Mouse (Mus musculus): ENCODE data around the gene Il4ra. TPM values are rescaled to one million over a fixed set of nuclear protein-coding genes. Genes with fewer than 3 reads are reported as not detected.
A peak's percentile ranks its signal among the peaks of the same experiment; 100 is the strongest.

Gene Il4ra
- total RNA-seq, 1 experiment from 2014 or later: 258 TPM

DNA sequence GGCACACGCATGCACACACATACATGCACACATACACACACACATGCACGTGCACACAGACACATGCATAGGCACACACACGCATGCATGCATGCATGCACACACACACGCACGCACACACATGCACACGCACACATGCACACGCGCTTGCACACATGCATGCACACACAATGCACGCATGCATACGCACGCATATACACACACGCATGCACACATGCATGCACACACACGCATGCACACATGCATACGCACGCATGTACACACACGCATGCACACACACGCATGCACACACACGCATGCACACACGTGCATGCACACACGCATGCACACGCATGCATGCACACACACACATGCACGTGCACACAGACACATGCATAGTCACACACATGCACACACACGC is 34.4 kb downstream of the Il4ra start:
- ATAC-seq (ENCODE audit: extremely low read depth, insufficient number of reproducible peaks, low FRiP score, poor library complexity, severe bottlenecking): no peak

DNA sequence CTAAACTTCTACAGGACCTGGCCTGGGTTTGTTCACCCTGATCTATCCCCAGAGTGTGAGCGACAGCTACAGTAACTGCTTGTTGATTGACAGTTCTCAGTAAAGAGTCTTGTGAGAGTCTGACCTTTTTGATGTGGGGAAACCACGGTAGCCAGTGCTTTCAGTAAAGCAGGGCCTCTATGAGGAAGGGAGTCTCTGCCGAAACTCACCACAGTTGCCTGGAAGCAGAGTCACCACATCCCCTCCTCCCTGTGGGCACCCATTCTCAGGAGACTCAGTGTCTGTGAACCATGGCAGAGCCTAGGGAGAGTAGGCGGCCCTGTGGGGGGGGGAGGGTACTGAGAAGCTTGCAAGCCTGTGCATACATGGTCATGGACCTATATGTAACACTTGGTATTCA is 36.8 kb downstream of the Il4ra start:
- ATAC-seq (ENCODE audit: extremely low read depth, insufficient number of reproducible peaks, low FRiP score, poor library complexity, severe bottlenecking): peak; percentile 71

DNA sequence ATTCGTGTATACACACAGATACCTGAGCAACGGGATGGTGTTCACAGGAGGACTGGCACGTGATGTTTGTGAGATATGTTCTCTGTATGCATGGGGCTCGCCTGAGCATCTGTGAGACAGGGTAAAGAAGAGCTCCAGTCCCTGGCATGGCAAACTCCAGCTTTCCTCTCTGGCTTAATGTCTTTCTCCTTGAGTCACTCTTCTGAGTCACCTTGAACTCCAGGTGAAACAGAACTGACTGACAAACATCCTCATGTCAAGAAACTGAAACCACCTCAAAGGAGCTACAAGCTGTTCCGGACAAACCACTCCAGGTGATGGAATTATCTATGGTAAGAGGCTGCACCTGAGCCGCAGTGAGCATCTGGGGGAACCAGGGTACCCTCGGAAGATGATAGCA is 38.0 kb downstream of the Il4ra start:
- no peak for ATAC-seq (ENCODE audit: extremely low read depth, insufficient number of reproducible peaks, low FRiP score, poor library complexity, severe bottlenecking)

DNA sequence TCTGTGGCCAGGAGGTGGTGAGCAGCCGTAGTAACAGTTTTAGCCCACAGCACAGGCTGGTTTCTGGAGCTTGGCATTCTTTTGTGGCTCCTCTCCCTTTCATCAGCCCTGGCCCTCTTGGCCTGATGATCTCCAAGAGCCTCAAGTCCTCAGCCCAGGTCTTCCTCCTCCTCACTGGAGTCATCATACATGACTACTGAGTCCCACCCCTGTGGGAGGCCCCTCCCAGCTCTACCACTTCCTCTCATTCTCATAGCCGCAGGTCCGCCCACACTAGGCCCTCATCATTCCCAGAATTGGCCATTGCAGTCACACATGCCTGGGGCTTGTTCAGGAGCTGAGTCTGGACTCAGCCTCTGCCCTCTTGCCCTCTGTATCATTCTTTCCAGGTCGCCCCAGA is 41.9 kb downstream of the Il4ra start:
- peak; percentile 65; the same call in 1 of the 2 replicates for ATAC-seq (ENCODE audit: extremely low read depth, insufficient number of reproducible peaks, low FRiP score, poor library complexity, severe bottlenecking)

DNA sequence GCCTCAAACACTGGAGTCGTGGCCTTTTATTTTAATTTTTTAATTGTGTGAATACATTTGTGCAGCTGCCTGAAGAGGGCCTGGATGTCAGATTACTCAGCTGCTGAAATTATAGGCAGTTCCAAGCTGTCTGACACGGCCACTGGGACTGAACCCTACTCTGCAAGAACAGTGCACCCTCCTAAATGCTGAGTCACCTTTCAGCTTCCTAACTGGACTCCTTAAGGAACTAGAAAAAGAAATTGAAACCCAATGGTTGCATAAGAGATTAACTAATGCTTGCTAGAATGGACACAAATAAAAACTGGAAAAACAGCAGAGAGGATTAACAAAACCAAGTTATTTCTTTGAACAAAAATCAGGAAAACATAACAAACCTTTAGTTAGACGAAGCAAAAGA is 44.5 kb downstream of the Il4ra start:
- ATAC-seq (ENCODE audit: extremely low read depth, insufficient number of reproducible peaks, low FRiP score, poor library complexity, severe bottlenecking): no peak

DNA sequence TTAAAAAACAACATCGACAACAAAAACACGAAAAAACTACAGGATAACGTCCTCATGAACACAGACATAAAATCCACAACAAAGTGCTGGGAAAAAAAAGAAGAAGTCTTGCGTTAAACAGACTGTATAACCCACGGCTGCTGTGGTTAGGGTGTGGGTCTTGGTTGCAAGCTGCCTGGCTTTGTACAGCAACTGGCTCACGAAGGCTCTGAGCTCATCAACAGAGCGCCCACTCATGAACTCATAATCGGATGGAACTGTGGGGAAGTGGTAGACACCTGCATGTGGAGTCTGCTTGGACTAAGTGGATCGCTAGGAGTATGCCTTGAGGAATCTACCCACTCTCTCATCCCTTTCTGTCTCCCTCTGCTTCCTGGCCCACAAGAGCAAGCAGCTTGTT is 45.2 kb downstream of the Il4ra start:
- ATAC-seq (ENCODE audit: extremely low read depth, insufficient number of reproducible peaks, low FRiP score, poor library complexity, severe bottlenecking): peak; percentile 34; the same call in 1 of the 2 replicates

DNA sequence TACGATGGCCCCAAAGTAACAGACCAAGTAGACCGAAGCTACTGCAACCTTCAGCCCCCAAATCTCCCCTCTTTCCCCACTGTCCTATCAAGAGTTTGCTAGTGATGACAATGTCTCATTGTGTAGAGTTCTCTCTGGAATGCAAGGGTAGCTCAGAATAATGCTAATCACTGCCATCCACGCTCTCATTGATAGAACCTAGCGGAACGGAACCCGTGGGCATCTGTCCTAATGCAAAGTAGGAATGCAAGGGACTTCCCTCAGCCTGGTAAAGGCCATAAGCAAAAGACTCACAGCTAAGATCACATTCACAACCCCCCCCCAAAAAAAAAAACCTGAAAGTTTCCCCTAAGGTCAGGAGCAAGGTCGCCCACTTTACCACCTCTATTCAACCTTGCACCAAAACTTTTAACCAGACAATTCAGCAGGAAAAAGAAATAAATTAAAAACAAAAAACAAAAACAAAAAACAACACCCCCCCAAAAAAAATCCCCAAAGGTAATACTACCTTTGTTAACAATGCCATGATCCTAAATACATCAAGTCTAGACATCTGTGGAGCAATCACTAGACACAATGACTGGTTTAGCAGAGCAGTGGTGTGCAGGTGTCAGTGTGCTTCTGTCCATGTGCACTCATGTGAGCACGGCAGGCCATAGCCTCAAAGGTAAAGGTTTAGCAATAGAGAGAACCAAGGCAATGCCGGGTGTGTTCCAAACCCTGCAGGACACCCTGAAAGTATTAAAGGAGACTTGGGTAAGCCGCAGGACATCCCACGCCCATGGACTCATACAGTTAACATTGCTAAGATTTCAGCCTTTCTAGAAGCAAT is 45.8 kb downstream of the Il4ra start:
- no peak for ATAC-seq (ENCODE audit: extremely low read depth, insufficient number of reproducible peaks, low FRiP score, poor library complexity, severe bottlenecking)

DNA sequence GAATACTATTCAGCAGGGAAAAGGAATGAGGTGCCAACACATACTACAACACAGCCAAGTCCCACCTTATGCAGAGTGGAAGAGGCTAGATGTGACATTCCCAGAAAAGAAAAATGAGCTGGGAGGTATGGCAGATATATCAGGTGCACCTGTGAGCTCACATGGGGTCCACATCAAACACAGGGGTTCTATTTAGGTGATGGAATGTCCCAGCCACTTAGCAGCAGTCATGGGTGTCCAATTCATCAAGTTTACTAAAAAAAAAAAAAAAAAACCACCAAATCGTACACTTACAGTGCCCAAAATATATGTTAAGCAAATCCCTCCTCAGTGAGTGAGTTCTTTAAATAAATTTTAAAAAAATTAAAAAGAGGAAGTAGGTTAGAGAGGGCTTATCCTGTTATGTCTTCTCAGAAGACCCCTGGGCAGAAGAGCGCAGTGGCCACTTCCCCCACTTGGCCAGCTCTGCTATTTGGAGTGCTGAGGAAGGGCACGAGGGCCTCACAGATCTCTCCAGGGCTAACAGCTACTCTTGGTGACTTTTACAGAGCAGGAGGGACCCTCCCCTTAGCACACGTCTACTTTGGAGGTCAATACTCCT is 47.6 kb downstream of the Il4ra start:
- ATAC-seq (ENCODE audit: extremely low read depth, insufficient number of reproducible peaks, low FRiP score, poor library complexity, severe bottlenecking): peak; percentile 13; the same call in 1 of the 2 replicates

DNA sequence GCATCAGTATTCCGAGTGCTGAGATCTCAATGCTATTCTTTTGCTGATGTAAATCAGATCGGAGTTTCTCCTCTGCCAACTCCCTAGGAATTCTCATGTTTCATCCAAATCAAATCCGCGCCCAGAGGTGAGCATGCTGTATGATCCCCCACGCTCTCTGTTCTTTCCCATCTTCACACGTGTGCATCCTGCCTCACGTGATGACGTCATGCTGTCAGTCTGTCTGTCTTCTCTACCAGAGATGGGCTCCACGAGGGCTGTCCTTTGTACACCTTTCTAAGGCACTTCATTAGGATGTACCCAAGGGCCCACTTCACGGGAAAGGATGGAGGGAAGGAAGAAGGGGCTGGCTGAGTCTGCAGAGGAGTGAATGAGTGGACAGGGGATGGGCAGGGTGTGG is 48.2 kb downstream of the Il4ra start:
- no peak for ATAC-seq (ENCODE audit: extremely low read depth, insufficient number of reproducible peaks, low FRiP score, poor library complexity, severe bottlenecking)

DNA sequence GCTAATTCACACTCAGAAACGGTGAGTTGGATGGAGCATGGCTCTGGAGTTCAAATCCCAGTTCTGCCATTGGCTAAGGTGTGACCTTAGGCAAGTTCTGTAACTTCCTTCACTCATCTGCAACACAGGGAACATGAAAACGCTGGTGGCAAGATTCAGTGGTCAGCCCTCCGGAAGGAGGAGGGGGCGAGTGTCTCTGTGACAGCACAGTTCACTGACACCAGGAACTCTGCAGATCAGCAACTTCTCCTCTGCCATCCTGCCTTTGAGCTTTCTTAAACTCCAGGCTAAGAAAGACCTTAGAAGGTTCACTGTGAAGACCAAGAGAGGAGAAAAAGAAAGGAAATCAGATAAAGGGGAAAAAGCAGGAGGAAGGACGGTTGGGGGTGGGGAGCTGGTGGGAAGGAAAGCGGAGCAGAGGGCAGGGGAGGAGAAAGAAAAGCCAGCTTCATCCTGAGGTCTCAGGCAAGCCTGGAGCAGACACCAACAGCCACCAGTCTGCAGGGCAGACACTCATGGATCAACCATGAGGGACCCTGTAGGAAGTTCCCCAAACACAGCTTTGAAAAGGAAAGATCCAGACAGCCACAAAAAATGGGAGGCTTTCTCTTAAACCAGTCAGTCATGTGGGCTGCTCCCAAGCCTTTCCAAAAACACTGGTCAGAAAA is 48.8 kb downstream of the Il4ra start:
- ATAC-seq (ENCODE audit: extremely low read depth, insufficient number of reproducible peaks, low FRiP score, poor library complexity, severe bottlenecking): no peak

DNA sequence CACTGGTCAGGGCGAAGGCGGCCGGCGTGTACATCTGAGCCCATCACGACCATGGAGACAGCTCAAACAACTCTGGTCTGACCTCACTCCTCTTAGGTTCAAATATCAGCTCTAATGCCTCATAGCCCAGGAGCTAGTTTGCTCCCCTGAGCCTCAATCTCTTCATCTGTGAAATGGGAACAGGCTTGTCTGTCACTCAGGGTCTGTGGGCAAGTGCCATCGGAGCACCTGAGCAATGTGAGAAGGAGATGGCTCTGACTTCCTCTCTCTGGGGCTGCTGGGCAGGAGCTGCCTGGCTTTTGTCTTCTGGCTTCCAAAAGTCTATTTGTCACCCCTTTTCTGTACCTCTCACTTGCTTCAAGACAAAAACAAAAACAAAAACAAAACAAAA is 49.4 kb downstream of the Il4ra start:
- ATAC-seq (ENCODE audit: extremely low read depth, insufficient number of reproducible peaks, low FRiP score, poor library complexity, severe bottlenecking): no peak

DNA sequence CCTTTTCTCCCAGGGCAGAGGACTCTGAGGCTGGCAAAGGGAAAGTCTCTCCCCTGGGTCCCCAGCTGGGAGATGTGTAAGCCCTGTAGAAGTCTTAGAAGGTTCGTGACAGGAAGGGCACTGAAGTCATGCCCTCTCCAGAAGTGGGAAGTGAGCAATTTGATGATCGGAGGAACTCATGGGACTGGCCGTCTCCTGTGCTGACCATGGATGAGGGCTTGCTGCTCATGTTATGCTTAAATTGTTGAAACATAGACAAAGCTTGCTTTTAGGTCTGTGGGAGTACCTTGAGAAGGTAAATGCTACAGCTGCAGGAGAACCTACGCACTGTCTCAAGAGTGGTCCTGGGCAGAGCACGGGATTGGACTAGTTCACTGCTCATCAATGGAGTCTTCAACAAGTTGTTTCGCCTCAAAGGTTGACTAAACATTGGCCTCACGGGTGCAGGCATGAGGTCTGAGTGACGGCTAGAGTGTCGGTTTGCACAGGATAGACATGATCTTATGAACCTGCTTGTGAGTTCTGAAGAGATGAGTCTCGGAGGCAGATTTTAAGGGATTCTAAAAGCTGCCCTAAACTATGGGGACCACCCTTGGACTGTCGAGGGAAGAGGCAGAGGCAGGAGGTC is 50.0 kb downstream of the Il4ra start:
- ATAC-seq (ENCODE audit: extremely low read depth, insufficient number of reproducible peaks, low FRiP score, poor library complexity, severe bottlenecking): no peak

DNA sequence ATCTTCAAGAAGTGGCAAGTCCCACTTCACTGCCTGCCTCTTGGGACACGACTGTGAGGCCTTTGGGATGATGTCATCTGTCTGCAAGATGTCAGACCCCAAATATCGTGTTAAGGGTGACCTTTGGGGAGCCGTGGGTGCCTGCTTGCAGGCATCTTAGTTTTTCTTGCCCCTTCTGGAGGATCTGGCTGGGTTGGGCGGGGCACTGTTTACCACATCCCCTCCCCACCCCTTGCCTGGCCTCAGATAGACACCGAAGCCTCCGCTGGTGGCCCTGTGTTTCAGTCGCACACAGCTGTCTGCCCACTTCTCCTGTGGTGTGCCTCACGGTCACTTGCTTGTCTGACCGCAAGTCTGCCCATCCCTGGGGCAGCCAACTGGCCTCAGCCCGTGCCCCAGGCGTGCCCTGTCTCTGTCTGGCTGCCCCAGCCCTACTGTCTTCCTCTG is 51.3 kb downstream of the Il4ra start, which contains the start of gene Il21r:
Il21r (plus strand) TSS at position 245 of the 447 bp plus-strand sequence.
- peak; percentile 46 for ATAC-seq (ENCODE audit: extremely low read depth, insufficient number of reproducible peaks, low FRiP score, poor library complexity, severe bottlenecking)

DNA sequence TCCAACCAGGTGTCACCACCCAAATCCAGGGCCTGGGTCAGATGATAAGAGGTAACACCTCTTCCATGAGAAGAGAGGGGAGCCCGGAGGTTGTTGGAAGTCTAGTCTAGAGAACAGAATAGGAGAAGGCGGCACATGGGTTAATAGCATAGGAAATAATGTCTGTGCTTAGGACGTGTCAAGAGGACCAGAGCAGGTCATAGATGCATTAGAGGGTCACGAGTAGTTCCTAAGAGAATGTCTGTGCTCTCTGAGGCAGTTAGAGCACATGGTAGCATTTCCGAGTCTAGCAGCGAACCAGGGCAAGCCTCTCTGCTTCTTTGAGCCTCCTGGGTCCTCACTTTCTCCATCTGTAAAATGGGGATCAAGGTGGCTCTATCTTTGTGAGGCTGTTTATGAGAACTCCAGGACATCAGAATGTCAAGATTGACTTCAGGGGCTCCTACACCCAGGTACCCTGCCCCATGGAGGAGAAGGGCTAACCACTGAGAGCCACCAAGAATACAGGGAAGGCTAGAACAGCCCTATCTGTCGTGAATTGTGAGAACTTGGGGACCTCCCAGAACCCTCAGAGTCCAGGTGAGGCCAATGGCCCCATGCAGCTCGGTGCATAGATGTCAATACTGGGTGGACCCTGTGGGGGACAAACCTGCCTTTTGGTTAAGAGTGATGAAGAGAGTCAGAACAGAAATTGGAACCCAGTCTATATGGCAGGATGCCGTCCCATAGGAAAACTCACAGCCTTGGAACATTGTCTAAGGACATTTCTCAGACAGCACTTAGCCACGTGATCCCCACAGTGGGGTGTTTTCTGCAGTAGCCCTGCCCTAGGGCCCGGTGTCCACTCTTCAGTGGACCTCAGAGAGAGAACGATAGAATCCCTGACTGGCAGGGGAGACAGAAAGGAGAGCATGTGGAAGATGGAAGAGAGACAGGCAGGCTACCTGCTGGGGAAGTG is 52.7 kb downstream of the Il4ra start:
- no peak for ATAC-seq (ENCODE audit: extremely low read depth, insufficient number of reproducible peaks, low FRiP score, poor library complexity, severe bottlenecking)

DNA sequence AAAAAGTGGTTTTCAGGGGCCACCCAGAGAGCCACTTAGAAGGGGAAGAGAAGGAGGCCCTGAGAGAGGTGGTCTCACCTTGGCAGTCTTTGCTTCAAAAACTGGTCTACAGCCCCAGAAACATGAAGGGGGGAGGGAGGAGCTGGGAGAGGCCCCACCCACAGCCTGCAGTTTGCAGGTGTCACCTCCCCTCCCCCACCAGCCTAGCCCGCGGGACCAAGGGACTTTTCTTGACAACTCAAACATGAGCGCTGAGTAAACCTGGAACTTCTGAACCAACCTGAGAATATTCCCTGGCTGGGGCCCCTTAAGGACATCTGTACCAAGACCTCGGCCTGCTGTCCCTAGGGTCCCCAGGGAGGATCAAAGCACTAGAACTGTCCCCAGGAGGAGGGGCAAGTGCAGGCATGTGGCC is 53.8 kb downstream of the Il4ra start:
- ATAC-seq (ENCODE audit: extremely low read depth, insufficient number of reproducible peaks, low FRiP score, poor library complexity, severe bottlenecking): no peak

DNA sequence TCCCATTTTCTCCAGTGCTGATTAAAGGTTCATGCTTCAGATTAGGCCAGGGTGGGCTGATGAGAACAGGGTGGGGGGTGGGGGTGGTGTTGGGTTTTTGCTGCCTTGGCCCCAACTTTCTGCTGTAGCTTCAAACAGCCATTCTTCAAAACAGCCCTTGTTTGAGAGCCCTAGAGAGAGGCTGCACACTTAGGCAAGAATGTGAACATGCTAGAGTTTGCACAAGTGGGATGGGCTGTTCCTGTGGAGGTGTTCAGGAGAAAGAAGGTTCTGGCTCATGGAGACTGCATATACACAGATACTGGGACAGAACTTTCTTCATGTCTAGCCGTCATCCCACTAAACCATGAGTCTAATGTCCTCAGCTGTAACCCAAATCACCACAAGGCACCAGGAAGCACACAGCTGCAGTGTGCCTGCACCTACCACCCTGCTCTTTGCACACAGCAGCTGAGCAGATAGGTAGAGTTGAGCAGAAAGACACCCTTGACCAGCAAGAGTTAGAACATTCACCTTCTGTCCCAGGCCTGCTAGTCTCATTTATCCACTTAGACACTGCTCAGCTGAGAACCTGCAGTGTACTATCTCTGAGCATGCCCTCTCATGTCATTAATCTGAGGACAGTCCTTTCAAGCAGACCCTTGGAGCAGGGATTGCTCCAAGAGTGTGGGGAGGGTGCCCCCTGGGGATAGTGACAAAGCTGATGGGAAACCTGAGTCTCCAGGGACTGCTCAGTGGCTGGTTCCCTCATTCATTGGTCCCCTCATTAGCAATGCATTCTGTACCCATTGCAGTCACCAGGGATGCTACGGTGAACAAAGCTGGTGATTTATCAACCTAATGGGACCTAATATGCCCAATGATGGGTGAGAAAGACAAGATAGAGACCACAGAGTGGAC is 54.6 kb downstream of the Il4ra start:
- no peak for ATAC-seq (ENCODE audit: extremely low read depth, insufficient number of reproducible peaks, low FRiP score, poor library complexity, severe bottlenecking)

DNA sequence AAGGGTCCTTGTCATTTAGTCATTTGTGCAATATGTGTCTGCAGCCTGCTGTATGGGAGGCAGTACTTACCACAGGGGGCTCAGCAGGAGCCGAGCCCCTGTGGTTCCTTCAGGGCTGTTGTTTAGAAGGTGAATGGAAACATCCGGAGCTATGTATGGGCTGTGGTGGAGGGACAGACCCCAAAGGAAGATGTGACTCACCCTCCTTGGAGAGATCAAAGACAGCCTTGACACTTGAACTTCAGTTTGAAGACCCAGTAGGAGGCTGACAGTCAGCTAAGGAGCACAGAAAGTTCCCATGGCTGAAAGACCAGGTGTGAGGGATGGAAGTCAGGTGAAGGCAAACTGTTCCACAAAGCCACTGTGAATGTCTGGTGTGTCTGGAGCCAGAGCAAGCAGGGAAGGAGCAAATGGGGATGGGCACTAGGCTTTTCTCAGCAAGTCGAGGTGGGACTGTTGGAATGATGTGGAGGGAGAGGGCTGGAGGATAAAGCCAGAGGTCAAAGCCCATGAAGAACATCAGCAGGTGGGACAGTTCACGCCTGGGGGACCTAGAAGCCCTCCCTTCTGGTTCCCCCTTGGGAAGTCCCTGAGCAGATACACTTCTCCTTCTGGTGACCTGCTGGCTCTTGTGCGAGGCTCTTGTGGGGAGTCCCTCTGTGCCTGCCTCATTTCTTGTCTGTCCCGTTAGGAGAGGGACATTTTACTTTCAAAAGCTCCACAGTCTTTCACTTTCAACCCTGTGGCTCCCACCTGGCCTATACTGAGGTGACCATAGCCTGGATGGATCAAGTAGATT is 55.7 kb downstream of the Il4ra start:
- peak; percentile 27; the same call in 1 of the 2 replicates for ATAC-seq (ENCODE audit: extremely low read depth, insufficient number of reproducible peaks, low FRiP score, poor library complexity, severe bottlenecking)

All from neutrophil, adult 5-6 weeks (primary cell).